Mouse (Mus musculus): ENCODE data around the gene Ahnak. TPM values are rescaled to one million over a fixed set of nuclear protein-coding genes. Genes with fewer than 3 reads are reported as not detected.

The Ahnak gene
- polyA plus RNA-seq, 1 experiment, result 86.8 TPM

DNA sequence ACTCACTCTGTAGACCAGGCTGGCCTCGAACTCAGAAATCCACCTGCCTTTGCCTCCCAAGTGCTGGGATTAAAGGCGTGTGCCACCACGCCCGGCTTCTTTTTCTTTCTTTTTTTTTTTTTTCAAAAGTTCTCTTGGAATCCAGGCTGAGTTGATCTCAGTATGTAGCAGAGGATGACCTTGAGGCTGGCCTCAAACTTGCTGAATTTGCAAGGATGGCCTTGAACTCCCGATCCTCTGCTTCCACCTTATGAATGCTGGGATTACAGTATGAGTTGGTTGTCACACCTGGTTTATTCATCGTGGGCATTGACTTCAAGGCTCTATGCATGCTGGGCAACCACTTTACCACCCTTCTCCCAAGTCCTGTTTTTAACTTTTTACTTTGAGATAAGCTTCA is 51.6 kb downstream of the Ahnak start:
- no peak for TF ChIP-seq USF1 (IDR thresholded peaks at IDR 0.05; ENCODE audit: low read depth)
- no peak for TF ChIP-seq MAX (IDR thresholded peaks at IDR 0.05)
- no peak for TF ChIP-seq MYOG (IDR thresholded peaks at IDR 0.05; ENCODE audit: control insufficient read depth, extremely low read depth, insufficient read length)
- no peak for TF ChIP-seq CTCF (IDR thresholded peaks at IDR 0.05; ENCODE audit: control insufficient read depth, insufficient read depth, insufficient read length)
- no peak for TF ChIP-seq CEBPB (IDR thresholded peaks at IDR 0.05; ENCODE audit: low read depth)
- no peak for TF ChIP-seq MYOD1 (IDR thresholded peaks at IDR 0.05; ENCODE audit: control insufficient read depth, insufficient read length, low read depth)
- Histone ChIP-seq H3K27me3 (ENCODE audit: control insufficient read depth, insufficient read depth, insufficient read length) (no peaks in the 10 kb centered on the region), H3K36me3 (ENCODE audit: control insufficient read depth, insufficient read depth) (no peaks in the 10 kb centered on the region)

GRCm38 (mm10) chr19:9041074-9041473 is 52.0 kb downstream of the Ahnak start:
- Histone ChIP-seq H3K79me2 (ENCODE audit: control insufficient read depth, insufficient read depth) (no peaks in the 10 kb centered on the region), H3K36me3 (ENCODE audit: control insufficient read depth, insufficient read depth) (no peaks in the 10 kb centered on the region), H3ac (ENCODE audit: control insufficient read depth, insufficient read length, low read depth) (no peak overlapping the region), H3K27me3 (ENCODE audit: control insufficient read depth, insufficient read depth, insufficient read length) (no peaks in the 10 kb centered on the region), H3K79me3 (ENCODE audit: low read depth) (no peaks in the 10 kb centered on the region), H3K4me3 (ENCODE audit: insufficient read depth, poor library complexity, severe bottlenecking) (no peak overlapping the region)
- TF ChIP-seq USF1 (IDR thresholded peaks at IDR 0.05; ENCODE audit: low read depth), result no peak
- no peak for TF ChIP-seq CEBPB (IDR thresholded peaks at IDR 0.05; ENCODE audit: low read depth)
- no peak for TF ChIP-seq CTCF (IDR thresholded peaks at IDR 0.05; ENCODE audit: control insufficient read depth, insufficient read depth, insufficient read length)
- TF ChIP-seq MYOG (IDR thresholded peaks at IDR 0.05; ENCODE audit: control insufficient read depth, extremely low read depth, insufficient read length), result no peak
- no peak for TF ChIP-seq MYOD1 (IDR thresholded peaks at IDR 0.05; ENCODE audit: control insufficient read depth, insufficient read length, low read depth)
- no peak for TF ChIP-seq MAX (IDR thresholded peaks at IDR 0.05)
- TF ChIP-seq FOSL1 (IDR thresholded peaks at IDR 0.05; ENCODE audit: insufficient read depth, low read length, poor library complexity, severe bottlenecking), result no peak

More for the DNA sequence above, 51.6 kb downstream of the Ahnak start:
- H3K79me3 ChIP-seq (ENCODE audit: low read depth), result no peaks in the 10 kb centered on the region
- H3ac ChIP-seq (ENCODE audit: control insufficient read depth, insufficient read length, low read depth), result no peak overlapping the region
- no peak overlapping the region for H3K4me3 ChIP-seq (ENCODE audit: insufficient read depth, poor library complexity, severe bottlenecking)
- no peaks in the 10 kb centered on the region for H3K79me2 ChIP-seq (ENCODE audit: control insufficient read depth, insufficient read depth)

GRCm38 (mm10) chr19:9043123-9043522 is 54.0 kb downstream of the Ahnak start:
- TF ChIP-seq FOSL1 (IDR thresholded peaks at IDR 0.05; ENCODE audit: insufficient read depth, low read length, poor library complexity, severe bottlenecking) (no peak), CEBPB (IDR thresholded peaks at IDR 0.05; ENCODE audit: low read depth) (no peak), MAX (IDR thresholded peaks at IDR 0.05) (no peak), MYOG (IDR thresholded peaks at IDR 0.05; ENCODE audit: control insufficient read depth, extremely low read depth, insufficient read length) (no peak), CTCF (IDR thresholded peaks at IDR 0.05; ENCODE audit: control insufficient read depth, insufficient read depth, insufficient read length) (no peak), USF1 (IDR thresholded peaks at IDR 0.05; ENCODE audit: low read depth) (no peak), MYOD1 (IDR thresholded peaks at IDR 0.05; ENCODE audit: control insufficient read depth, insufficient read length, low read depth) (no peak)
- Histone ChIP-seq H3K4me3 (ENCODE audit: insufficient read depth, poor library complexity, severe bottlenecking) (no peak overlapping the region), H3K36me3 (ENCODE audit: control insufficient read depth, insufficient read depth) (no peaks in the 10 kb centered on the region), H3K79me3 (ENCODE audit: low read depth) (no peaks in the 10 kb centered on the region), H3K79me2 (ENCODE audit: control insufficient read depth, insufficient read depth) (no peaks in the 10 kb centered on the region), H3K27me3 (ENCODE audit: control insufficient read depth, insufficient read depth, insufficient read length) (no peaks in the 10 kb centered on the region), H3ac (ENCODE audit: control insufficient read depth, insufficient read length, low read depth) (no peak overlapping the region)

- TF ChIP-seq FOSL1 (IDR thresholded peaks at IDR 0.05; ENCODE audit: insufficient read depth, low read length, poor library complexity, severe bottlenecking) (no peak), CEBPB (IDR thresholded peaks at IDR 0.05; ENCODE audit: low read depth) (no peak), MYOG (IDR thresholded peaks at IDR 0.05; ENCODE audit: control insufficient read depth, extremely low read depth, insufficient read length) (no peak), USF1 (IDR thresholded peaks at IDR 0.05; ENCODE audit: low read depth) (no peak), CTCF (IDR thresholded peaks at IDR 0.05; ENCODE audit: control insufficient read depth, insufficient read depth, insufficient read length) (no peak), MYOD1 (IDR thresholded peaks at IDR 0.05; ENCODE audit: control insufficient read depth, insufficient read length, low read depth) (no peak), MAX (IDR thresholded peaks at IDR 0.05) (no peak)
- Histone ChIP-seq H3K79me2 (ENCODE audit: control insufficient read depth, insufficient read depth) (no peaks in the 10 kb centered on the region), H3ac (ENCODE audit: control insufficient read depth, insufficient read length, low read depth) (no peak overlapping the region)
Measured at GRCm38 (mm10) chr19:9044291-9044690, 55.2 kb downstream of the Ahnak start.

GRCm38 (mm10) chr19:9047207-9047945 is 58.3 kb downstream of the Ahnak start:
- no peaks in the 10 kb centered on the region for H3K36me3 ChIP-seq (ENCODE audit: control insufficient read depth, insufficient read depth)

More at GRCm38 (mm10) chr19:9044291-9044690, 55.2 kb downstream of the Ahnak start:
- no peaks in the 10 kb centered on the region for H3K79me3 ChIP-seq (ENCODE audit: low read depth)
- no peak overlapping the region for H3K4me3 ChIP-seq (ENCODE audit: insufficient read depth, poor library complexity, severe bottlenecking)
- H3K27me3 ChIP-seq (ENCODE audit: control insufficient read depth, insufficient read depth, insufficient read length), result no peaks in the 10 kb centered on the region
- H3K36me3 ChIP-seq (ENCODE audit: control insufficient read depth, insufficient read depth), result no peaks in the 10 kb centered on the region

More at GRCm38 (mm10) chr19:9047207-9047945, 58.3 kb downstream of the Ahnak start:
- TF ChIP-seq MAX (IDR thresholded peaks at IDR 0.05), result no peak
- no peak for TF ChIP-seq MYOD1 (IDR thresholded peaks at IDR 0.05; ENCODE audit: control insufficient read depth, insufficient read length, low read depth)
- TF ChIP-seq CTCF (IDR thresholded peaks at IDR 0.05; ENCODE audit: control insufficient read depth, insufficient read depth, insufficient read length), result no peak
- TF ChIP-seq USF1 (IDR thresholded peaks at IDR 0.05; ENCODE audit: low read depth), result no peak
- no peak for TF ChIP-seq CEBPB (IDR thresholded peaks at IDR 0.05; ENCODE audit: low read depth)
- TF ChIP-seq FOSL1 (IDR thresholded peaks at IDR 0.05; ENCODE audit: insufficient read depth, low read length, poor library complexity, severe bottlenecking), result no peak
- Histone ChIP-seq H3ac (ENCODE audit: control insufficient read depth, insufficient read length, low read depth) (no peak overlapping the region), H3K27me3 (ENCODE audit: control insufficient read depth, insufficient read depth, insufficient read length) (no peaks in the 10 kb centered on the region), H3K4me3 (ENCODE audit: insufficient read depth, poor library complexity, severe bottlenecking) (no peak overlapping the region), H3K79me2 (ENCODE audit: control insufficient read depth, insufficient read depth) (no peaks in the 10 kb centered on the region), H3K79me3 (ENCODE audit: low read depth) (no peaks in the 10 kb centered on the region)

Data from C2C12 (cell line).